Mouse (Mus musculus) bone marrow macrophage, adult 2 months (primary cell): ENCODE results near the gene Cd83.

Experiments
- CTCF ChIP-seq: IDR thresholded peaks from 2 replicates; pipeline ENCODE4 v1.5.1; 2012; ENCODE audit warnings: low read depth, mild to moderate bottlenecking, low read length, moderate library complexity
- POLR2A ChIP-seq: IDR thresholded peaks from 2 replicates; pipeline ENCODE4 v1.6.1; 2012; ENCODE audit warnings: mild to moderate bottlenecking, low read depth, low read length, borderline replicate concordance

GRCm38 (mm10) chr13:43780071-43780470, 4.5 kb upstream of the Cd83 start:
- TF ChIP-seq CTCF (no peak), POLR2A (no peak)
